Mouse (Mus musculus) bone marrow, adult 2 months (tissue): ENCODE results near the gene Tubgcp3.

Experiments used
- CTCF ChIP-seq: fragments of 200-500 bp; IDR thresholded peaks from 2 replicates; pipeline ENCODE4 v1.5.1; 2011; ENCODE audit warnings: low read length, control low read depth; ENCODE audit not compliant: control insufficient read depth, insufficient read depth
- POLR2A ChIP-seq: fragments of 200-500 bp; IDR thresholded peaks from 2 replicates; pipeline ENCODE4 v1.6.1; 2011; ENCODE audit warnings: low read depth, mild to moderate bottlenecking, control low read depth, low read length, borderline replicate concordance; ENCODE audit not compliant: control insufficient read depth

DNA sequence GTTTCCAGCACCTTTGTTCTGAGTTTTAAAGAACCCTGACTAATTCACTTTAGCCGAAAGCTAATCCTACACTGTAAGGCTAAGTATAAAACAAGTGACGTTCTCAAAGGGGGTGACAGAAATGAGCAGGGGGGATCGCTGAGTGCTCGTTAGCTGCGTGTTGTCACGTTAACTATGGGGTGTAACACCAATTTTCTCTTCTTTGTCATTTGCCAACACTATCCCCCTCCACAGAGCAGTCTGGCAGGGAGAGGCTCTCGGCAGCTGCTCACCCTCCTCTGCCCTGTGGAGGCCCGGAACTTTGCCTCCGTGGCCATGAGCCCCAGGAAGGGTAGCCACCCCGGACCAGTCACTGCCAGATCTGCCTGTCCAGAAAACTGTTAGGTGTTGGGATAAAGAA, 106.6 kb downstream of the Tubgcp3 start:
- TF ChIP-seq CTCF (no peak), POLR2A (no peak)
